Mouse (Mus musculus): ENCODE data around the gene Edaradd.
"Not testable (repeated sequence)": the region's sequence is repeated elsewhere in the genome, so short reads cannot be mapped to it uniquely, and the experiment has no call there.

Edaradd gene

DNA sequence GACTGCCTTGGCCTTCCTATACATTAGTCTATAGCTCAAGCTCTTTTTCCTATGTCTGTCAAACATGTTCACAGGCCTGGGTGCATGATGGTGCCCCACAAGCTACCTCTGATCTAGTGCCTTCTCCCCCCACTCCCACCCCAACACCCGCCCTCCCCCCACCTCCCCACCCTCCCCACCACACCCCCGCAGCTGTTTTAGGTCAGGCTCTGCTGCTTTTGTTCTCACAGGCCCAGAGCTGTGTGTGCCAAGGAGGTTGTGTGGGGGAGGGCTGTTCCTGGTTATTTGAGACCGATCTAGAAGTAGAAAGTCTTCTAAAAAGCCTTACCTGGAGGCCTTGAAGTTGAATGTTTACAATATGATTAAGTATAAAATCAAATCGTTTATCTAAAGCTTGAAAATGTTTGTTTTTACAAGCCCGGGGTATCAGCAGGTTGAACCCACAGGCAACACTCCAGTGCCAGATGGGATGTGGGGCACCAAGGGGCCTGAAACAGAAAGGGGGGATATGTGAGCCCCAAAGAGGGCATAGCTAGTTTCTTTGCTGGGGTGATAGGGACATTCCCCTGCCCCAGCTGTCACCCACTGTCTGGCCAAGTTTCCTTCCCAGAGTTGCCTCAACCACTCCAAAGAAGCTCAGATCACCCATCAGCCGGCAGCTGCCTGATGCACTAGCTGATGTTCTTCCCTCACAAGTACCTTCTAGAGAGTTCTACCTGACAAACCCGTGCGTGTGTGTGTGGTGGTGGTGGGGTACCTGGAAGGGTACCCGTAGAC is 8.9 kb downstream of the Edaradd start:
- DNase-seq (ENCODE audit: low spot score): no peak

DNA sequence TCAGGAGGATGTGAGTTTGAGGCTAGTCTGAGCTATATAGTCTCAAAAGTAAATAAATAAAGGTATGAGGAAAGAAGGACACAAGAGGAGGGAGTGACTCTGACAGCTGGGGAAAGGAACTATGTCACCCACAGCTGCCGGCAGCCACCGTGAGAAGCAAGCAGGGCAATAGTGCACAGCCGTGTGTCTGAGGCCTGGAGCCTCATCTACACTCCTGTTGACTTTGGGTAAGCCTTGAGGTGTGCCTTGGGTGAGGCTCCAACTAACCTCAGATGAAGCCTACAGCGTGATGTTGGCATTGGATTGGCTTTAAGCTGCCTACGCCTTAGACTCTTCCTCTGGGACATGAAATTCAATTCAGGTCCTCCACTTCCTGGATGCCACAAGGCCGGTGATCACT is 10.2 kb downstream of the Edaradd start:
- no peak for DNase-seq (ENCODE audit: low spot score)

- DNase-seq (ENCODE audit: low spot score): no peak
Measured at GRCm38 (mm10) chr13:12507426-12507825, 12.8 kb downstream of the Edaradd start.

- DNase-seq (ENCODE audit: low spot score): no peak
Measured at GRCm38 (mm10) chr13:12505359-12505758, 14.9 kb downstream of the Edaradd start.

DNA sequence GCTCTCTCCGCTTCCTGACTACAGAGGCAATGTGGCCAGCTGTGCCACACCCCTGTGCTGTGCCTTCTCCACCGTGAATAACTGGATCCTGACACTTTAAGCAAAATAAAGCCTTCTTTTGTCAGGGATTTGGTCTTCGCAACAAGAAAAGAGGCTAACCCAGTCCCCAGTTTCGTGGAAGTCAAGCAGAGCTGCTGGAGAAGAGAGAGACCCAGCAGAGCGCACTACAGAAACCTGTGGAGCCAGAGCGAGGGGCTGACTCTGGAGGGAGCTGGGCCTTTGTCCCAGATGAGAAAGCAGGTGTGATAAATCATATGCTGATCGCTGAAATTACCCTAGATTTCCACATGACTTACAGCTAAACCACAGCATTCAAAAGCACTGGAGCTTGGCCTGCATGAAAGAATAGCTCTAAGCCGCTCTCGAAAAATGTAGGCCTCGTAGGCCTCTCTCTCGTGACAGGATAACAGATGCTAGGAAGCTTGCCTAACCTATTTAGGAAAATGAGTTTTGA is 16.9 kb downstream of the Edaradd start:
- peak; percentile 71 for DNase-seq (ENCODE audit: low spot score)

DNA sequence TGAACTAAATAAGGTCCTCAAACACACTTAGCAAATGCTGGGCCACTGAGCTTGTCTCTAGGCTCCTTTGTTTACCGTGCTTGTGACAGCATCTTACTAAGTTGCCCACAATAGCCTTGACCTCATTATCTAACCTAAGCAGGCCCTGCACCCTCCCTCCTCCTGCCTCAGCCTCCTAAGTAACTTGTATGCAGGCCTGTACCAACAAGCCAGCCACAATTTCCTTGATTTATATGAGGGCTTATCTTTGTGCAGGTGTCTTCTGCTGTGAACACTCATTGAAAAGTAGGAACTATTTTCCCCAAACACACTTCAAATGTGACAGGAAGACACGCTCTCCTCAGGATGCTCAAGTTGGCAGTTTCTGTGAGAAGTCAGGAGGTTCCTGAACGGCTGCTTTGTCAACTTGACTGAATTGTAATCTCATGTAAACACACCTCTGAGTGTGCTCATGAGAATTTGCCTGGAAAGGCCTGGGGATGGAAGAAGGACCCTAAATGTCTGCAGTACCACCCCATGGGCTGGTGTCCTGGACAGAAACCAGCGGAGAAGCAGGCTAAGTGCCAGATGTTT is 17.5 kb downstream of the Edaradd start:
- peak; percentile 39 for DNase-seq (ENCODE audit: low spot score)

DNA sequence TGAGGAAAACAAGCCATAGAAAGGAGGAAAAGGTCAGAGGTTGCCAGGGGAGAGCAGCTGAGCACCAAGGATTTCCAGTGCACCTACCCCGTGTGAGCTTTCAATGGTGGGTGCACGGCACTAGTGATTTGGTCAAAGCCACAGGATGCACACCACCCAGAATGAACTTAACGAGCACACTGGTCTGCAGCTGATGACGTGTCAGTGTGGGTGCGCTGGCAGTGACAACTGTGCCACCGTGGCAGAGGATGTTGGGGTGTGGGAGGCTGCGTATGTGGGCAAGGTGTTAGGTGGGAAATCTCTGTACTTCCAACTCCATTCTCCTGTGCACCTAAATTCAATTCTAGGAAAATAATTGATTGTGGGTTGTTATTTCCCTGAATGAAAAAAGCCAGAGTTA is 21.1 kb downstream of the Edaradd start:
- no peak for DNase-seq (ENCODE audit: low spot score)

DNA sequence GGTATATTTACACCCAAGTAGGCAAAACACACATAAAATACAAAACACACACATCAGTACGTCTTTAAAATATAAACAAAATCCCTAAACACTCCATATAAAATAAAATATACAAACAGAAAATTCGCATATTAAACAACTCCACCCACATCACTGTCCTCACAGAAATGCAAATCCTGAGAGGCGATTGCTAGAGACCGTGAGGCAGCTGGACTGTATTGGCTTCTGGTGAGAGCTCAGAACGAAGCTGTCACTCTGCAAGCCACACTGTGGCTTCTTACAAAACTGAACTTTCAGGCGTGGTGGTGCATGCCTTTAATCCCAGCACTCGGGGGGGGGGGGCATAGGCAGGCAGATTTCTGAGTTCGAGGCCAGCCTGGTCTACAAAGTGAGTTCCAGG is 22.4 kb downstream of the Edaradd start:
- DNase-seq (ENCODE audit: low spot score): no peak

DNA sequence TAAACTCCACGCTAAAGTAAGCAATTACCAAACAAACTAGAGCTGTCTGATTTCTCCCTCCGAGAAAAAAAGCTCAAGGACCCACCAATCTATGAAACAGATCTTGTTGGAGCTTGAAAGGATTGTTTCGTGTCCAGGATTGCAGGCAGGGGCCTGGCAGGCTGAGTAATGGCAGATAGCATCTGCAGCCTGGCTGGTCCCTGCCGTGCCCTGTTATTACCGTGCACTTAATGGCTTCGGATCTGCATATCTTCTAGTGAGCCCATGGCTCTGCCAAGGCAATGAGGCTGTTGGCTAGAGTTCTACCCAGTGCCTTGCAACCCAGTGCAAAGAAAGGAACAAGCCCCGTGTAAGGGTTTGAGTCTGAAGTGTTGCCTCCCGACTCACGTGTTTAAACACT is 25.5 kb downstream of the Edaradd start:
- DNase-seq (ENCODE audit: low spot score): peak; percentile 79

DNA sequence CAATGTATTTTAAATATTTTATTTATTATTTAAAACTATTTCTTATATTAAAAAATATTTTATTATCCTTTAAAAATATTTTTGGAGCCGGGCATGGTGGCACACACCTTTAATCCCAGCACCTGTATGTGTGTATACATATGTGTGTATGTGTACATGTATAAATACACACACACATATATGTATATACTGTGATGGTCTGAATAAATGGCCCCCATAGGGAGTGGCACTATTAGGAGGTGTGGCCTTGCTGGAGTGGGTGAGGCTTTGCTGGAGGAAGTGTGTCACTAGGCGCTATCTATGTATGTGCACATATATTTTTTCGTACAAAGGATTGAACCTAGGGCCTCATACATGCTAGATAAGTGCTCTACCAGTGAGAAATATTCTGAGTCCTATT is 27.7 kb downstream of the Edaradd start:
- DNase-seq (ENCODE audit: low spot score): no peak

GRCm38 (mm10) chr13:12485640-12486039 is 34.6 kb downstream of the Edaradd start:
- peak; percentile 48 for DNase-seq (ENCODE audit: low spot score)

- DNase-seq (ENCODE audit: low spot score): peak; percentile 62
Measured at GRCm38 (mm10) chr13:12485197-12485596, 35.0 kb downstream of the Edaradd start.

GRCm38 (mm10) chr13:12479802-12480201 is 40.4 kb downstream of the Edaradd start:
- no peak for DNase-seq (ENCODE audit: low spot score)

- DNase-seq (ENCODE audit: low spot score): no peak
Measured at GRCm38 (mm10) chr13:12478301-12478700, 41.9 kb downstream of the Edaradd start.

GRCm38 (mm10) chr13:12476886-12477285 is 43.4 kb downstream of the Edaradd start:
- DNase-seq (ENCODE audit: low spot score): no peak

- DNase-seq (ENCODE audit: low spot score): no peak
Measured at GRCm38 (mm10) chr13:12475239-12475638, 45.0 kb downstream of the Edaradd start.

DNA sequence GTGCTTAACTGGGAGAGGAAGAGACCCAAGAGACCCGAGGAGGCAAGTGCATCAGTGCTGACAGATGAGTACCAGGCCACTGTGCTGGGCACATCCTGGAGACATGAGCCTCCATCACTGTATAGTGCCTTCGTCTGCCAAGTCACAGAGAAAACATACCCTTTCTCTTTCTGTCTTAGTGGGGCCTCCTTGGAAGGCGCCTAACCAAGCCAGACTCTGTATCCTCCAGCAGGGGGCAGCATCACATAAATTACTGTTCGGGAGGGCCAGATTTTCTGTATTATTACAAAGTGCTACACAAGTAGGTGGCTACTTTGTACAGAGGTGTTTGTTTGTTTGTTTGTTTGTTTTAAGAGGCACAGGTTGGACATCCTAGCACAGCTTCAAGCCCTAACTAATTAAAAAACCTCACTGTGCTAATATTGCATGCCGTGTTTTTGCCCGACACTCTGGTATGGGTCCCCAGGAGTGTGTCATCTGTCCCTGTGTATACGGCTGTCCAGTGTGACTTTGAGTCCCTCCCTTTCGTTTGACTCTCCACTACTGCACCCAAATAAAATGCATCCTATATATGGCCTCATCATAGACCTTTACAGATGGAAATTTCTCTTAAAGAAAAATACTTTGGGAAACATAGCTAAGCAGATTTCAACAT is 46.4 kb downstream of the Edaradd start:
- peak; percentile 83 for DNase-seq (ENCODE audit: low spot score)

GRCm38 (mm10) chr13:12468488-12468887 is 51.8 kb downstream of the Edaradd start:
- DNase-seq (ENCODE audit: low spot score): no peak

- no peak for DNase-seq (ENCODE audit: low spot score)
Measured at GRCm38 (mm10) chr13:12464844-12465243, 55.4 kb downstream of the Edaradd start, which contains the start of gene Lgals8. Gene Lgals8 (minus strand): TSS chr13:12464944.

DNA sequence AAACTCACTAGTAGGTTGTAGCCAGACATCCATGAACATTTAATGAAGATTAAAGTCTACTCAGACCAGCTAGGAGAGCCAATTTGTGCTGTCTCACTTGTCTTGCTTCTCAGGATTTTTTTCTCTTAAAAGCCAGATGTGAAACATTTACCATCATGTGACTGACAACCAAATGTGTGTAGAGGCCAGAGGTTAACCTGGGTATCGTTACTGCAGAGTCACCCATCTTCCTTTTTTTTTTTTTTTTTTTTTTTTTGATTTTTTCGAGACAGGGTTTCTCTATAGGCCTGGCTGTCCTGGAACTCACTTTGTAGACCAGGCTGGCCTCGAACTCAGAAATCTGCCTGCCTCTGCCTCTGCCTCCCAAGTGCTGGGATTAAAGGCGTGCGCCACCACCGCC is 56.1 kb downstream of the Edaradd start:
- DNase-seq (ENCODE audit: low spot score): not testable (repeated sequence)

GRCm38 (mm10) chr13:12462623-12463022 is 57.6 kb downstream of the Edaradd start:
- no peak for DNase-seq (ENCODE audit: low spot score)

DNA sequence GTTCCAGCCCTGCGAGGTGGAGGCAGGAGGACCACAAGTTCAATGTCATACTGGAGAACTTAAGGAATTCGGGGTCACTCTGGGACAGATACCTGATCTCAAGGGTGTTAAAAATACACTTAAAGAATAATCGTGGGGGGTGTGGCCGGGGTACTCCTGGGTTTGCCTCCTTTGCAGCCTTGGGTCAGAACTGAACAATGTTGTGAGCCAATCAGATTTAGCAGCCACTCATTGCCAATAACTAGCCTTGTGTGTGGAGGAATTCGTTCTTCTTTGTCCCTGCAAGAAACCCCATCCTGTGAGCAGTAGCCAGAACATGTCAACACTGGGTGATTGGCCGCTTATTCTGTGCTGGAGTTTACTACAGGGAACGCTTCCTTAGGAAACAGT is 58.5 kb downstream of the Edaradd start:
- no peak for DNase-seq (ENCODE audit: low spot score)
